Mouse (Mus musculus): ENCODE measurements around the gene Tuba1b.

Tuba1b gene

DNA sequence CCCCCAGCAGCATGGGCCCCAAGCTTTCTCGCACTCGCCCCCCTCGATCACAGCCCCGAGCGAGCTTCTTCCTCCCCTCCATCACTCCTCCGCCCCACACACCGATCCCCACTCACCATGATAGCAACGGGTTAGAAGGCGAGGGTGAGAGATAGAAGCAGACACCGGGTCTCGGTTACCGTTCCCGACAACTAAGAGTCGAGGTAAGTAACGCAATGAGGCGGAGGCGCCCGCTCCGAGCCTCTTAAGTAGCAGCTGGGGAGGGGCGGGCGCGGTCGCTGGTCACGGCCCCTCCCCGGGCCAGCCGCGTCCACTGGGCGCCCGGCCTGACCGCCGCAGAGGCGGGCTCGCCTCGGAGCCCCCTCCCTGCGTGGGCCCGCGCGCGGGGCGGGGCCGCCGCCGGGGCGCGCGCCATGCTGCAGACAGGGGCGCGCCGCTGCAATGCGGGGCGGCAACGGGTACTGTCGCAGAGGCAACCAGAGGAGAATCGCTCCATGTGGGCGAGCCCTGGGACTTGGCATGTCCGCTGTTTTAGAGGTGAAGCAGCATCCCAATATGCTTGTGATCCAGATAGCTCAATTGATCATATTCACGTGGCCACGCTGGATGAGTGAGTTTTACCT, at the start of gene Tuba1b:
Tuba1b (minus strand) TSS at position 349 of the 623 bp plus-strand sequence.
- peak; percentile 84 for DNase-seq (ENCODE audit: low read depth, low spot score)

DNA sequence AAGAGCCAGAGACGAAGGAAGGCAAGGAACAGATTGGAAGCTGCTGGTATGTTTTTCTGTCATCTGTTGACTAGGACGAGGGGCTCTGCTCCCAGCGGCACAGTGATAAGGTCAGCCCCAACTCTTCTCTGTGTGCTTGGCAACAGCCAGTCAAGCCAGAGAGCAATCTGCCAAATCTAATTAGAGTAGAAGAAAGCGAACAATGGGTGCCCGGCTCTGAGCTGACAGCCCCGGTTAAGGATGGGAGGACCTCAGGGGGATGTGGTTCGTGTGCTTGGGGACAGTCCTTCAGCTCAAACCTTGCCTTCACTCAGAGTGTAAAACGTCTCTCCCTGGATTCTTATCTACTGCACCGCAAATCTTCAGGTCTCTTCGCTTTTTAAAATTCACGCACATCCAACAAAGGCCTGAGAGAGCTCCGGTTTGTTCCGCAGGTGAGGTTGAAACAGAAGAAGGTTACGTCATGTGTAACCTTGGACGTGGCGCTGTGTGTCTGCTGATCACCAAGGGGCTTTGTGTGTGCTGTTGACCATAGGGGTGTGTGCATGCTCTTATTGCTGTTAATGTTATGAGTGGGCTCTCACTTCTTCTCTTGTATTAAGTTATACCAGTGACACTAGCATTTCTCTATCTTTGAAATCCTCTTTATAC, 49.2 kb upstream of the Tuba1b start:
- DNase-seq (ENCODE audit: low read depth, low spot score), result peak; percentile 60

DNA sequence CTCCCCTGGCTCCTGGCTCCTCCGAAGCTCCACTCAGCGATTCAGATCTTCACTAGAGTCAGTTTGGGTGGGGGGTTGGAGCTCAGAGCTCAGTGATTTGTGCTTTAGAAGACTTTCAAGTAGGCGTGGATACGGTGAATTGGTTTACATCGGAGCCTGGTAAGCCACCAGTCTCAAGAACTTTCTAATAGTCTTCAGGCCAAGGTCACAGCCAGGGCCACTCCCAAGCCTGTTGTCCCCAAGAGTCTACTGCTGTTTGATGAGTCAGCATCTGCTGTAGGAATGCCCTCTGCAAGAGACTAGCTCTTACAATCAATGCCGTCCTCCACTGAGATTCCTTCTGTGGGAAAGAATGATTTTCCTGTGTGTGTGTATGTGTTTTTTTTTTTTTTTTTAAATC, 47.7 kb upstream of the Tuba1b start:
- DNase-seq (ENCODE audit: low read depth, low spot score), result peak; percentile 98

DNA sequence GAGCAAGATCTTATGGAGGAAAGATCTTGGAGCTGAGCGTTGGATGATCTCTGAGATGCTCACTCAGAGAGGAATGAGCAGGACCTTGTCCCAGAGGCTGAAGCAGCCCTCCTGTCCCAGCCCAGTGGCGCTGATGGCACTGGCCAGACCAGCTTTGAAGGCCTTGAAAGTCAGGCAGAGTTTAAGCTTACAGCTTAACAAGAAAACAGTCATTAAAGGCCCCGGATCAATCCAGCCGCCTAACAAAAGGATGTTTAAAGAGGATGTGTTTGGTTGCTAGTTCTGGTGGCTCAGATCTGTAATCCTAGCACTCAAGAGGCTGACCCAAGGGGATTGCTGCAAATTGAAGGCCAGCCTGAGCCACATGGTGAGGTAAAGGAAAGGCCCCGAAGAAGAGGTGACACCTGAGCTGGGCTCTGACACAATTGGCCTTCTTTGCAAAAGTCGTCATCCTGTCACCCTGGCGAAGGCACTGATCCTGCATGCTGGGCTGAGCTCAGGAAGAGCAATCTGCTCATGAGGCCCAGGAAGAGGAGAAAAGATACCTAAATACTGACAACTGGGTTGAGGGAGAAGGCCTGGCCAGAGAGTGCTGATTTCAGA, 45.7 kb upstream of the Tuba1b start:
- DNase-seq (ENCODE audit: low read depth, low spot score), result no peak

DNA sequence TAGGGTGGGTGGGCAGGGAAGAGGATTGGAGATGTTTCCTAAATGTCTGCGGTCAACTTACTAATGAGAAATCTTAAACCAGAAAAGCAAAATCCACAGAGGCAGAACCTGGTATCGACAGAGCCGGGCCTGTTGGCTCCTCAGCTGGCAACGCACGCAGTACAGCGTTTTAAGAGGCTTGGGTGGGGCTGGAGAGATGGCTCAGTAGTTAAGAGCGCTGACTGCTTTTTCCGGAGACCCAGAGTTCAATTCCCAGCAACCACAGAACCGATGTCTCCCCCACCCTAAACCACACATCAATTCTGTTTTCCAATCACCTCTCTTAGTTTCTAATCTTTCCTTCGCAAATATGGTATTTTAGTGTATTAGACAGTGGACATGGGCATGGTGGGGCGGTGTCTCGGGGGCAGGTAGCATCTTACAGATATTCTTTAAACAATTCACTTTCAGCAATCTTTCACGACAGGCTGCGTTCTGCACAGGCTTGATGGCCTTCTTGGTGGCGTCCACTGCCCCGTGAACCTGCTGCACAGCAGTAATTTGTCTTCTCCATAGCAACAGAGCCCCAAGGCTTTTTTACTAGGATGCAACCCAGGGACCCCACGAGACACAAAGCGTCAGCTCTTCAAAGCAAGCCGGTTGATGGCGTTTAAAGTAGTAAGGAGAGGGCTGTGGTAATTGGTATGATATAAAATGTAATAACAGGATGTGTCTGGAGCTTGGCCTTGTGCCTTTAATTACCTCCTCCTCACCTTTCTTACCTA, 44.2 kb upstream of the Tuba1b start:
- DNase-seq (ENCODE audit: low read depth, low spot score), result peak; percentile 66

DNA sequence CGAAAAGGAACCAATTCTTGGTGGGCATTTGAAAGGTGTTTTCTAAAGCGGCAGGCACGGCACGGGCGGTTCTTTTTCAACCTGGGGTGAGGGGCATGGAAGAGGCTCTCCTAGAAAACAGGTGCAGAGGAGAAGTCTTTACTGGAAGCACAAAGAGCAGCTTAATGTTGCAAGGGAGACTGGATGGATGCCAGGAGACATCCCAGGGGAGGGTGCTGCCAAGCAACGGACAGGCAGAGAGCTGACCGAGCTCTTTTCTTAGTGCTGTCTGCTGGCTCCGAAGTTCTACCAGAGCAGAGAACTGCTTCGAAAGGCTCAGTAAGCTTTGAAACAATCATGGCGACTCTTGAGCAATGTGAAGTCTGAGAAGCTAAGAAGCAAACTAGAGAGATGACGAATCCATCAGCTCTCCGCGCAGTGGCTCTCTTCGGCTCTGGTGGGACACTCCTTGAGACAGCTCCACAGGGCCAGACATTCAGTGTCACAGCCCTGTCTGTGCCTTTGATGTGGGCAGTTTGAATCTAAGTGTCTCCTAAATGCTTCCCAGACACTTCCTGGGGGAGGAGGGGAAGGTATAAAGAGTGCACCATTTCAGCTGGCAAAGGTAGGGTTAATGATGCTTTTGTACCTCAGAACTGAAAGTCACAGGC, 43.5 kb upstream of the Tuba1b start:
- DNase-seq (ENCODE audit: low read depth, low spot score), result peak; percentile 73

DNA sequence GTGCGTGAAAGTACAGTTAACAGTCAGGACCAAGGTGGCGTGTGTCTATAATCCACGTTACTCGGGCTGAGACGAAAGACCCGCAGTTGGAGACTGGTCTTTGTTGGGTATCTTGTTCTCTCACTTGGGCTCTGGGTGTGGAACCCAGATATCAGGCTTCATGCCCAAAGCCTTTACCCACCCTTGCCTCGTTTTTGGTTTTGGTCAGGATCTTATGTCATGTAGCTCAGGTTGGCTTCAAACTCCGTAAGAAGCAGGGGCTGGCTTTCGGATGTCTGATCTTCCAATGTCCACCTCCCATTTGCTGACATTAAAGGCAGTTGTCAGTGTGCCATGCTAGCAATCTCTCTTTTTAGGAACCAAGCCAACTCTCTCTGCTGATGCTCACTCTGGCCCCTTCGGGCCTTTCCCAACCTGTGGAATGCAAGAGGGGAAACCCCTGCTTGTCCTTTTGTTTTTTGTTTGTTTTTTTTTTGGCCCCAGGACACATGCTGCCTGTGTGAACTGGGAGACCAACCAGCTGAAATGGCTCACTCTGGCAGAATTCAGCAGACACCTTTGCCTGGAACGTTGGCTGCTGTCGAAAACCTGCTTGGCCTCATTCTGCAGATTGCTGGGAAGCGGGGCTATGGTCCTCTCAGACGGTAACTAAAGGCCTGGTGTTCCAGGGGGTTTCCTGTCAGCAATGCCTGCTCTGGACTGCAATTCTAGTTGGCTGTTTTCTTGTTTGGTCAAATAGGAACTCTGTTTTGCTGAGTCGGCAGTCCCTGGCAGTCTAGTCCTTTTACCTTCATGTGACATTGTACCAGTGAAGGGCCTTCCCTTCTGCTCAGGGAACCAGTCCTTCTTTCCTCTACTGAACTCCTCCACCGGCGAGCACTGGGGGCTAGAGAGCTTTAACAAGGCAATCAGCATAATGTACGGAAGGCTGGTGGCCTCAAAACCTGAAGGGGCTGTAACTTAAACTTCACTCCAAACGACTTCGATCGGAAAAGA, 42.7 kb upstream of the Tuba1b start:
- no peak for DNase-seq (ENCODE audit: low read depth, low spot score)

DNA sequence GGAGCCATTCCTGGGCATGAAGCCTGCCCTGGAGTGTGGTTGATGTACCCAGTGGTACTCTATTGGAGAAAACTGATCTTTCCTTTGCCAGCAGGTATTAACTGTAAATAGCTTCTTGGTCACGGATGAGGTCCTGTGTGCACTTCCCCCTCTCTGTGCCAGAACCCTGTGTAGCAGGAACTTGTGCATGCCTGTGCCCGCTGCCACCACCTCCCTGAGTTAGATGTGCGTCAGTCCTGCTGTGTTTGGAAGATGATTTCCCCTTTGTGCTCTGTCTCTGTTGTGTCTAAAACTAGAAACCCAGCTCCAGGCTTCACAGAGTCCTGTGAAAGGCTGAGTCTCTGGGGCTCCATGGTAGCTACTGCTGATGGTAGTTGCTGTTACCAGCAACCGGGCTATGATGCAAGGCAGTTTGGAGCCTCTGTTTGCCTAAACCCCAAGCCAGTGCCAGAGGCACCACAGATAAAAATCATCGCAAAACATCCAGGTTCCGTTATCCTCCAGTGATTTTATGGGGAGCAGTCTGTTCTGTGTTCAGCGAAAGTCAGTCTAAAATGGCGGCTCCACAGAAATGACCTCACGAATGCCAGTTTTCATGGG, 38.8 kb upstream of the Tuba1b start:
- no peak for DNase-seq (ENCODE audit: low read depth, low spot score)

DNA sequence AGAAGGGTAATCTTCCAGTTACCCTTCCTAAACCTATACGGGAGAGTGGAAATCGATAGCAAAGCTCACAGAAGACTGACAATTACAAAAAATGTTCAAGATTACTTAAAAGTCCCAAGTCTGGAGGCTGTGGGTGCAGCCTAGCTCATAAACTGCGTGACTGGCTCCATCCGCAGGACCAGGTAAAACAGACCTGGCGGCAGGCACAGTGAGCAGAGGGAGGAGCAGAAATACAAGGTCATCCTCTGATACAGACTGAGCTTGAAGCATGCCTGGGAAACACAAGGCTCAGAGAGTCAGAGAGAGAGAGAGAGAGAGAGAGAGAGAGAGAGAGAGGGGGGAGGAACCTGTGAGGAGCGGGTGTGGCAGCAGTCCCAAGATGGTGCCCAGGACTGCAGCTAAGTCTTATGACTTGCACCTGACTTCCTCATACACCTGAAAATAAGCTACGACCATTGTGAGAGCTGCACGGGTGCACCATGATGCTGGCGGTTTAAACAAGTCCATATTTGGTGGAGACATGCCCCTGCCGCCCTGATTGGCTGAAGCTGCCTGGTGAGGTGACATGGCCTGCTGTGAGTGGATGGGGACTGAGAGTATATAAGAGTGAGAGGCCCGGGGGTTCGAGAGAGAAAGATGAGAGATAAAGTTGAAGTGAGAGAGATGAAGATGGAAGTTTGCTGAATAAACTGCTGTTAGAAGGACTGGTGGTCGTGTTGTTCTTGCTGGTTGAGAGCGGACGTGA, 37.4 kb upstream of the Tuba1b start:
- peak; percentile 78 for DNase-seq (ENCODE audit: low read depth, low spot score)

DNA sequence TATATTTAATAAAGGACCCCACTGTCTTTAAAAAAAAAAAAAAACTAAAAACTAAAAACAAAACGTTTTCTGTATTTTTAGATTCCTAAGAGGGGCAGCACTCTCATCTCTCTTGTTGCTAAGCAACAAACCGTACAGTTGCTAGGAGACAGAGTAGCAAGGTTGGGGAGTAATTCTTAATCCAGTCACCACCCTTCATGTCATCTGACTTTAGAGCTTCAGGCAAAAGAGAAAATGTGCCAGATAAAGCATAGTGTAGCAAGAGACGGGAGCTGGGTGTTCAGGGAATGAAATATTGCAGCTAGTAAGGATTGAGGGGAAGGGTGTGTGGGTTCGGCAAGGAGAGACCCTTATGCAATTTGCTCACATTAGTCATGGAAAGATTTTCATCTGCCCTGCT, 36.7 kb upstream of the Tuba1b start:
- DNase-seq (ENCODE audit: low read depth, low spot score), result no peak

DNA sequence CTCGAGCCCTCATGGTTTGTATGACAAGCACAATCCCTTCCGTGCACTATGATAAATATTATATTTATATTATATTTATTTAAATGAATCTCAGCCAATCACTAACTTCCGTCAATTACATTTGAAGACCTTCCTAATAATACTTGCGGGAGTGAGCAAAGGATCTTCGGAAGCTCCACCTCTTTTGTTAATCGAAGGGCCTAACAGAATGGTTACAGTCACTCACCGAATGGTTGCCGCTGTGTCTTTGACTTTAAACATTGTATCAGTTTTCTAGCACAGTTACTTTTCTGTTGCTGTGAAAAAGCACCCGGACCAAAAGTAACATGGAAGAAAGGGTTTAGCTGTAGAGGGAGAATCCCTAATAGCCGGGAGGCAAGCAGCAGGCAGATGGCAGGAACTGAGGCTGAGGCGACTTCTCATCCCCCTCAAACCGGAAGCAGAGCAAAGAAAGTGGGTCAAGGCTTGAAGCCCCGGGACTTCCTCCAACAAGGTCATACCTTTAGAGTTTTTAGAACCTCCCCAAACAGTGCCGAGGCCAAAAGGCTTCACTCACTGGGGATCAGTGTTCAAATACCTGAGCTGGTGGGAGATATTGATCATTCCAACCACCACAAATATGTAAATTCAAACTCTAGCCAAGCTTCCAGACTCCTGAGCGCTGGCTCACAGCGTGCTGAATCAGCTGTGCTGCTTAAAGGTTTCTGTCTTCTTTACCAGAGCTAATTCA, 35.2 kb upstream of the Tuba1b start:
- peak; percentile 71 for DNase-seq (ENCODE audit: low read depth, low spot score)

DNA sequence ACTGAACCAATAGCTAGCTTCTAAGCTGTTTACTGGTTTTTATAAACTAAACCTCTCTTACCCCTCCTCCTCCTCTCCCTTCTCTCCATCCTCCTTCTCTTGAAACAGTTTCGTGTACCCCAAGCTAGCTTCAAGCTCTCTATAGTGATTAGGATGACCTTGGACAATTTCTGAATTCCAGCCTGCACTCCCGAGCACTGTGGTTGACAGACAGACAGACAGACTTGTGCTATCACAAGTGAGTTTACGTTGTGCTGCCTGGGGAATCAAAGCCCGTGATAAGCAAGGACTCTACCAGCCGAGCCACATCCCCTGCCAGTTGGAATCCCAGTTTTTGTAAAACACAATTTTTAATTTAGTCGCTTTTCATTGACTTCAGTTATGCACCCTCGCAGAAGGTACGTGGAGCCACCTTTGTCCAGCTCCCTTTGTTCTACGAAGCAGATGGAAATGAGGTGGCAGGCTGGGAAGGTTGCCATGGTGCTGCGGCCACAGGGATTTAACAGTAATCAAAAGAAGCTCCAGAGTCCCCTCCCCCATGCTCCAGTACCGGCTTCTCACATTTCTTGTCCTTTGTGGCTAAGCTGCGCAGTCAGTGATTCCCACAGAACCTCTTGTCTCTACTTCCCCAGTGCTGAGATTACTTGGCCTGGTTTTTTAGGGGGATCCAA, 34.5 kb upstream of the Tuba1b start:
- DNase-seq (ENCODE audit: low read depth, low spot score), result peak; percentile 94

DNA sequence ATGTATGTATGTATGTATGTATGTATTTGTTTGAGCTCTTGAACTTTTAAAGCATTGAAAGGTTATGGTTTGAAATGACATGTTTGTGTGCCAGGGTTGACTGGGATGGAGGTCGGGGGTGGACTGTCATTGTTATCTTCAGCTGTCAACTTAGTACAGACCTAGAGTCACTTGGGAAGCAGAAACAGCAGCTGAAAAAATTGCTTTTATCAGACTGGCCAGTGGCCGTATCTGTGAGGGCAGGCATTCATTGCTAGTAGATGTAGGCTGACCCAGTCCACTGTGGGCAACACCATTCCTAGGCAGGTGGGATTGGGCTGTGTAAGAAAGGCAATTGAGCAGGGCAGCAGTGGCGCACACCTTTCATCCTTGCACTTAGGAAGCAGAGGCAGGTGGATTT, 25.2 kb upstream of the Tuba1b start:
- no peak for DNase-seq (ENCODE audit: low read depth, low spot score)

DNA sequence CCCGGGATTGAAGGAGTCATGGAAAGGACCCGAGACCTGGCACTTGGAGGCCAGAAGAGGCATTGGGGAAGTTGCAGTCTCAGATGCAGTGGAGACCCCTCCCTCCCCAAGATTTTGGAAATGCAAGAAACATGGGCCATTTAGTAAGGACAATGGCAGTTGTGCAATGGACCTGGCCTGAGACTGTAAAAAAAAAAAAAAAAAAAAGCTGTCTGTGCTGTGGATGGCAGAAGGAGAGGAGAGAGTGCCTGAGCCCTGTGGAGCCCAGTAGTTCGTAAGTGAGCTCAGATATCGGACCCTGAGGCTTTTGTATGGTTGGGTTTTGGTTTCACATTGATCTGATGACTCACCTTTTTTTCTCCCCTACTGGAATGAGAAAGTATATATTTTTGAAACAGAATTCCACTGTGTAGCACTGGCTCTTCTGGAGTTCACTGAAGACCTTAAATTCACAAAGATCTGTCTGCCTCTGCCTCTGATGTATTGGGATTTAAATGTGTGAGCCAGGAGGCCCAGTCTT, 24.6 kb upstream of the Tuba1b start:
- no peak for DNase-seq (ENCODE audit: low read depth, low spot score)

DNA sequence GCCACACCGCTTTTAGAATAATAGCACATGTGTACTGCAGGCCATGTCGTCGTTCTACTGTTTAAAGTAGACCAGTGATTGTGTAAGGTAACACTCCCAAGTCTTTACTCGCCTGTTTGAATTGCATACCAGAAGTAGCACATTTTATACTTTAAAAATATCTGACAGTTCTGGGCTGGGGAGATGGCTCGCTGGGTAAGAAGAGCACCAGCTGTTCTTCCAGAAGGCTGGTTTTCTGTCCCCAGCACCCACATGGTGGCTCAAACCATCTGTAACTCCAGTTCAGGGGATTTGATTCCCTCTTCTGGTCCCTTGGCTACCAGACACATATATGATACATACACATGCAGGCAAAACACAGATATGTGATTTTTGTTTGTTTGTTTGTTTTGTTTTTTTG, 23.1 kb upstream of the Tuba1b start:
- no peak for DNase-seq (ENCODE audit: low read depth, low spot score)

DNA sequence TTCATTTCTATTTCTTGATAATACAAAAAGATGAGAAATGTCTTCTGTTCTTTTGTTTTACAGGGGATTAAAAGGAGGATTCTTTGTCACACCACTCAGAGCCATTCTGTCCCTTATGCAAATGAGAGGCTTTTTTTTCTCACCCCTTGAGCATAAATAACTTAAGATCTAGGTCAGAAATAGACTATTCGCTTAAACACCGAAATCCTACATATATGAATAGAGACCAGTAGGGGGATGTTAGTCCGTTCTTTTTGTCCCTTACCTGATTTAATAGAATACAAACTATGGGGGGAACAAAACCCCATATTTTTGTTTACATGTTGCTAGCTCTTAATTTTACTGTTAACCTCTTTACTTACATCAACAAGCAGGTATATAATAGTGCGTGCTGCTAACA, 21.6 kb upstream of the Tuba1b start:
- DNase-seq (ENCODE audit: low read depth, low spot score), result no peak

DNA sequence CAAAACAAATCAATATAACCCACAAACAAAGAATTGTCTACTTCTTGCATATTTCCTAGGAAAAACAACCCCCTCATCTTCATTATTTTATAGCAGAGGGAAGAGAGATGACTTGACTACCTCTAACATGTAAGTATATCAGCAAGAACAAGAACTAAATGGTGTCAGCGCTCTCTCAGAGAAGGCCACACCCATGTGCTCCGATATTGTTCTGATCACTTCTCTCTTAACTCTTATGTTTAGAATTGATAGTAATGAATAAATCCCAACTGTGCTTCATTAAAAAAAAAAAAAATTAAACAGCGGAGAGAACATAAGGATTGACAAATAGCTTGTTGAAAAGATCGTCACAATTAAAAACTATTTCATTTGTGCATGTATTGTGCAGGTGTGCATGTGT, 21.0 kb upstream of the Tuba1b start:
- DNase-seq (ENCODE audit: low read depth, low spot score), result no peak

All from ES-CJ7 (cell line).